11 mouse cellular contexts compared by ENCODE assay signal in genomic region chr11:54739012-54739750, GRCm38 (mm10).
"Had no signal": no experiment of that assay in that cellular context is flagged by ENCODE, and none has a peak within 500 bp of the region (broad histone marks: within the 10 kb centered on the region; RNA-seq: fewer than 3 reads in every experiment).

No protein-coding gene starts in this region.

- H3K27me3 ChIP-seq: lung, embryonic 15.5 days; neural tube, embryonic 15.5 days had no signal

- H3K9me3 ChIP-seq: limb, embryonic 10.5 days; lung, embryonic 15.5 days; midbrain, embryonic 10.5 days; neural tube, embryonic 15.5 days had no signal

- H3K4me3 ChIP-seq: left cerebral cortex, adult 2 months; limb, embryonic 10.5 days; lung, embryonic 15.5 days; midbrain, embryonic 10.5 days; myocyte; neural tube, embryonic 15.5 days had no signal

- H3K4me2 ChIP-seq: lung, embryonic 15.5 days; neural tube, embryonic 15.5 days had no signal

- H3K27ac ChIP-seq: left cerebral cortex, adult 2 months; limb, embryonic 10.5 days; lung, embryonic 15.5 days; midbrain, embryonic 10.5 days; neural tube, embryonic 15.5 days; stomach, postnatal 0 days had no signal

- H3K4me1 ChIP-seq: limb, embryonic 10.5 days; lung, embryonic 15.5 days had no signal

- DNase-seq: kidney, adult 11 months; kidney, postnatal 10 days; midbrain, embryonic 14.5 days; thymus, postnatal 4 days had no signal

- H3K9ac ChIP-seq: lung, embryonic 15.5 days; neural tube, embryonic 15.5 days had no signal
